Mouse (Mus musculus): ENCODE results near the gene Ecsit. TPM values are rescaled to one million over a fixed set of nuclear protein-coding genes. Genes with fewer than 3 reads are reported as not detected.

Gene Ecsit
- total RNA-seq (2021) = 10 to 100 TPM; 68.5 to 72.2 TPM
- long read RNA-seq, experiment 1, transcript Ecsit-204 (9 exons, 1,676 nt) = major isoform, 39 of 114 reads
- long read RNA-seq, experiment 1, transcript Ecsit-201 (9 exons, 1,673 nt) = minor isoform, 33 of 114 reads
- long read RNA-seq, experiment 1, partial matches to known transcripts = 15 of 114 reads
- long read RNA-seq, experiment 1, other reads (novel, unspliced or antisense) = 25 of 114 reads
- long read RNA-seq, experiment 2, transcript Ecsit-204 (9 exons, 1,676 nt) = major isoform, 30 of 103 reads
- long read RNA-seq, experiment 2, transcript Ecsit-201 (9 exons, 1,673 nt) = minor isoform, 28 of 103 reads
- long read RNA-seq, experiment 2, partial matches to known transcripts = 24 of 103 reads
- long read RNA-seq, experiment 2, other reads (novel, unspliced or antisense) = 18 of 103 reads

DNA sequence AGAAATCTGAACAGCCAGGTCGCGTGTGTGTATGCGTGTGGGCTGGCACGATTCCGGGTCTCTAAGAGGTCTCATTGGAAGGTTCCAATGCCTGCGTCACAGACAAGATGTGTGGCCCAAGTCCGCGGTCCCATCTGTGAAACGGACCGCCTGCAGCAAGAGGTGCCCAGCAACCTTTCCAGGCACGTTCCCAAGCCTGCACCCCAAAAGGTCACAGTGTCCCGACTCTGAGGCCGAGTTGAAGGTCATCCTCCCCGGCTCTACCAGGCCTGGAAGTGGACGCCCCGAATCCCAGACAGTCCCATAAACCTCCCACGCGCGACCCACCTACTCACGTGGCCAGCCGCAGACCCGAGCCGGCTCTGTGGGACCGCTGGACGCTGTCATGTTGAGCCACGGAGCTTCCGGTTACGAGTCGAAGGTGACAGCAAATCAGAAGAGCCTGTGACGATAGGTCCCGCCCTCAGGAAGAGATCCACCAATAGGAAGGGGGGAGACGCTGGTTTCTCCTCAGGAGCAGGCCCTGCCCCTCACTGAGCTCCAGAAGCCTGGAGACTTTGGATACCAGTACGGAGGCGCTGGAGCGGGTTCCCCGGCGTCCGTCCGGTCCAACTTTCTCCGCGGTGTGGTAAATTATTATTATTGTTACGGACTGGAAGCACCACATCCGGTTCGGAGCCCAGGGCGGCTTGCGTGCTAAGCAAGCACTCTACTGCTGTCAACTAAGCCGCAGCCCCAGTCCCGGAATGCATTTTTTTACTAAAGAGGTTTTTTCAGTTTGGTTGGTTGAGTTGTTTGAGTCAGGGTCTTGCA is at the start of gene Ecsit:
Ecsit (minus strand) TSS at position 417 of the 813 bp plus-strand sequence.
- DNase-seq = peak; percentile 89
- intact Hi-C loops (cut with DNase I; ENCODE audit: low total_unique reads) = no loop called here

DNA sequence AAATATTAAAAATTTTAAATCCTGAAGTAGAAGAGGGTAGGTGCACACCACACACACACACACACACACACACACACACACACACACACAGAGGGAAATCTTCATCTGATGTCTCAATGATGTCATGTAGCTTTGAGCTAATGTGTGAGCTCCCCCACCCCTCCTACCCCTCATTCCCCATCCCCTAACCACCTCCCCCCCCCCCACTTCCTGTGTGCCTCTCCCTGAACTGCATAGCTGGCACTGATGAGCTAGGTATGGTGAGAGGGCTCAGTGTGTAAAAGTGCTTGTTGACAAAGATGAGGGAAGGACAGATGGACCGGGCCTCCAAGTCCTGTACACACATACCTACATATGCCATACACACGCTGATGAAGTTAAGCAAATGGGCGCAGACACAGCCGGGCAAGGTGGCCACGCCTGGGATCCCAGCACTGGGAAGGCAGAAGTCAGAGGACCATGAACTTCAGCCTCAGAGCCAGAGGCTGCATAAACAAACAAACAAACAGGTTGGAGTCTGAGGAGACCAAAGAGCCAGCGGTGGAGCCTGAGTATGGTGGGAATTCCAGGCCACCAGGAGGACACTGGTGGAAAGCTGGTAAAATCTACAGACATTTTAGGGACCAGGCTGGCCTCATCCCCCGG is 49.1 kb upstream of the Ecsit start:
- intact Hi-C loops (cut with DNase I; ENCODE audit: low total_unique reads) = no loop called here
- DNase-seq = no peak

DNA sequence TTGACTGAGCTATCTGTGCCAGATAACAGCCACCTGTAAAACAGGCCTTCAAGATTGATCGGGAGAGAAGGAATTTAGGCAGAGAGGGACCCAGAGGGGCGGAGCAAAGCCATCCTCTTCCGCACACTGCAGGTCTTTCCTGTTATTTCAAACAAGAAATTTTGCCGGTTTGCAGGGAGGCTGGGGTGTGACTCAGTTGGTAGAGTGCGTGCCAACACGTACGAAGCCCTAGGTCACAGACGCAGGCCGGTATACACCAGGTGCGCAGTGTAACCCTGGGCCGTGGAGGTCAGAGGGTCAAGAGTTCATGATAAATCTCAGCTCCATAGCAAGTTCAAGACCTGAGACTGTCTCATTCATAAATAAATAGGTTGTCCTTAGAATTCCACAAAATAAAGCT is 47.0 kb upstream of the Ecsit start:
- DNase-seq = no peak
- intact Hi-C loops (cut with DNase I; ENCODE audit: low total_unique reads) = no loop called here

DNA sequence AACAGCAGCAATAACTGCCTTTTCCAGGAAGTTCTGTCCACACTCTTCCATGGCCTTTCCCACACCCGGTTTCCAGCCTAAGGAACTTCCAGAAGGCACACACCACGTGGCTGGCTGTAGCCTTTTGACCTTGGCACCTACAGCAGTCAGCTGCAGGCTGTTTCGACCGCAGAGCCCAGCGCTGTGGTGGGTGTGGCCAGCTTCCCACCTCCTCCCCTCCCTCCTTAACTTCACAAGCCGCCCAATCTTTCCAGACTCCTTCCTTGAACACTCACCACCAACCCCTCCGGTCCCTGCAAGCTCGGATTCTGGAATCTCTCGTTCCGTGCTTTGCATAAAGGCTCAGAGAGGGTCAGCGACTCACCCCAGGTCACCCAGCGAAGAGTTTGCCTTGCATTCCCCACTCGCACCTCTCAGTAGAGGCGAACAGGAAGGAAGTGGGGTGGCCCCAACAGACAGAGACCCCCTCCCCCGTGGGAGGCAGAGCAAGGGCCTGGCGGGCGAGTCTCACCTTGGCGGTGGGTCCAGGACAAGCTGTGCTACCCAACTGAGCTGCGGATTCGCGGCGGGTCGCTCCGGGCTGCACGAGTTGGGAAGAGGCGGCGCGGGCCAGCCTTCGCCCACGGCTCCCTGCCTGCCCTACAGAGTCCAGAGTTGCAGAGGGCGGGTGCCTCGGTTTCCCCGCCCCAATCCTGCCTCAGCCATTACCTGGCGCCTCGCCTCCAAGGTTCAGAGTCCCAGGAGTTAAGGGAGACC is 46.2 kb upstream of the Ecsit start:
- DNase-seq = peak; percentile 34
- intact Hi-C loops (cut with DNase I; ENCODE audit: low total_unique reads) = no loop called here

DNA sequence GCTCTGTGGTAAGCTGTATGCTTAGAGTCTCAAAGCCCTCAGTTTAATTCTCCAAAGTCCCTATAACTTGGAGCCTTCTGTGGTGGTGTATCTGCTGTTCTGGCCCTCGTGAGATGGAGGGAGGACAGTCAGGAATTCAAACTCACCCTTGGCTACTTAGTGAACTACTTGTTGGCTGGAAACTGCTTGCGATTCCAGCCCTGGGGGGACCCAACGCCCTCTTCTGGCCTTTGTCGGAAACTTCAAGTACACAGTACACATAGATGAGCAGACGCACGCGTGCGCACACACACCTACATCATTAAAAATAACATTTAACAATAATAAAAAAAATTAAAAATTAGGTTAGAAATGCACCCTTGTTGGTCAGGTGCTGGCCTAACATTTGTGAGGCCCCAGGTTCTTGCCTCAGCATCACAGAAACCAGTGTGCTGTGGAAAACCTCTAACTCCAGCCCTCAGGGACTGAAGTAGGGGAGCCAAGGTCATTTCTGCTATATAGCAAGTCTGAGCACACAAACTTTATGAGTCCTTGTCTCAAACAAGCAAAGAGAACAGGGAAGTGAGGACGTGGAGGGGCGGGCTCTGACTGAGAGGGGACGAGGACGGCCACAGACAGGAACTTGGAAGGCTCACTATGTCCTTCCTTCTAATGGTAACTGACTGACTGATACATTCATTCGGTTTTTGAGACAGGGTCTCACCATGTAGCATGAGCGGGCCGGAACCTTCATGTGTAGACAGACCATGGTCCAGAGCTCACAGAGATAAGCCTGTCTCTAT is 40.2 kb upstream of the Ecsit start:
- no peak for DNase-seq
- intact Hi-C loops (cut with DNase I; ENCODE audit: low total_unique reads) = no loop called here

DNA sequence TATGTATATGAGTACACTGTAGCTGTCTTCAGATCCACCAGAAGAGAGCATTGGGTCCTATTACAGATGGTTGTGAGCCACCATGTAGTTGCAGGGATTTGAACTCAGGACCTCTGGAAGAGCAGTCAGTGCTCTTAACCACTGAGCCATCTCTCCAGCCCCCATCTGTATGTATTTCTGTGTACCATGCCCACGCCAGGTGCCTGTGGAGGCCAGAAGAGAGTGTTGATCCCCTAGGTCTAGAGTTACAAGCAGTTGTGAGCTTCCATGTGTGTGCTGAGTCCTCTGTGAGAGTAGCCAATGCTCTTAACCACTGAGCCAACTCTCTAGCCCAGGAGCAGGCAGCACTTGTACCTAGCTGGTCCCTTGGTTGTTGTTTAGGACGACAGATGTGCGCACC is 38.9 kb upstream of the Ecsit start:
- DNase-seq = no peak
- intact Hi-C loops (cut with DNase I; ENCODE audit: low total_unique reads) = no loop called here

DNA sequence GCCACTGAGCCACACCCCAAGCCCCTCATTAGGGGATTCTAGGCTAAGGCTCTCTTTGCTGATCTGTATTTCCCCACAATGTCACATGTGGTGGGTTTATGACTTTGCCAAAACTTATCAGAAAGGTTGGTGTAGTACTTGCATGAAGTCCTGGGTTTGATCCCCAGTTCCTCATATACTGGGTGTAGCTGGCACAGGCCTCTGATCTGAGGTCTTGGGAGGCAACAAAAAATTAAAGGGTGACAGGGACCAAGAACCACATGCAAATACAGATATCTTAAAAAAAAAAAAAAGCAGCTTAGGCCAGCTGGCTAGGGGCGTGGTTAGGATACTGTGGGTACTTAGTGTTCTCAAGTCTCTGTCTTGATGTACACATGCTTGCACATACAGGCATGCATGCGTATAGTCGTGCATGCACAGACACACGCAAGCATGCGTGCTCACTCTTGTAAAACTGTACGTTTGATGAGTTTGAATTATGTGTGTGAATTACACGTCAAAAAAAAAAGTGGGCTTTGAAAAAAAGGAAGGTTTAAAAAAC is 37.9 kb upstream of the Ecsit start:
- no peak for DNase-seq
- intact Hi-C loops (cut with DNase I; ENCODE audit: low total_unique reads) = no loop called here

DNA sequence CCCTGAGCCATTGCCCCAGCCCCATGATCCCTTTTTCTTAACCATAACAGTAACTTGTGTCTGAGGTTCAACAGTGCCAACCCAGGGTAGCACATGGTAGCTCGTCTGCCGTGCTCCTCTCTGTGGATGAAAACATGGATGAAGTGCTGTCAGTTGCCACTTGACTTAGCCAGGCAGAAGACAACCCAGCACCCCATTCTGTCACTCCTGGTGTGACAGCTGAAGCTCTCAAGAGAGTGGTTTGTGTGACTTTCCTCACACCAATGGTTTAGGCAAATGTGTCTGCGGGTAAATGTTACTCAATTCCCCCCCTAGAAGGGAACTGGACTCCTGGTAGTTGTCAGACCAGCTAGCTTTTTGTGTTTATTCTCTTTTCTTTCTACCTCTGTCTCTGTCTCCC is 36.8 kb upstream of the Ecsit start:
- intact Hi-C loops (cut with DNase I; ENCODE audit: low total_unique reads) = no loop called here

DNA sequence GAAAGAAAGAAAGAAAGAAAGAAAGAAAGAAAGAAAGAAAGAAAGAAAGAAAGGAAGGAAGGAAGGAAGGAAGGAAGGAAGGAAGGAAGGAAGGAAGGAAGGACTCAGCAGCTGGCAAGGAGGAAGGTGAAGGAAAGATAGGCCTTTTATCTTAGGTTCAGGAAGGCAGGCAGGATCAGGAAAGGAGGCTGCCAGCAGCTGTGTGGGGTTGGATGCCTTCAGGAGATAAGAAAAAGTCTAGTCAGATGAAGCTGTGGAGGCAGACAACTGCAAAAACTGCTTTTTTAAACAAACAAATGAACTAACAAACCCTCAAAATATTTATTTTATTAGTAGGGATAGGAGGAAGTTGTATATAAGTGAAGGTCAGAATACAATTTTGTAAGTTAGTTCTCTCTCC is 36.3 kb upstream of the Ecsit start:
- DNase-seq = no peak
- intact Hi-C loops (cut with DNase I; ENCODE audit: low total_unique reads) = no loop called here

More for the DNA sequence above, 36.8 kb upstream of the Ecsit start:
- DNase-seq = no peak

DNA sequence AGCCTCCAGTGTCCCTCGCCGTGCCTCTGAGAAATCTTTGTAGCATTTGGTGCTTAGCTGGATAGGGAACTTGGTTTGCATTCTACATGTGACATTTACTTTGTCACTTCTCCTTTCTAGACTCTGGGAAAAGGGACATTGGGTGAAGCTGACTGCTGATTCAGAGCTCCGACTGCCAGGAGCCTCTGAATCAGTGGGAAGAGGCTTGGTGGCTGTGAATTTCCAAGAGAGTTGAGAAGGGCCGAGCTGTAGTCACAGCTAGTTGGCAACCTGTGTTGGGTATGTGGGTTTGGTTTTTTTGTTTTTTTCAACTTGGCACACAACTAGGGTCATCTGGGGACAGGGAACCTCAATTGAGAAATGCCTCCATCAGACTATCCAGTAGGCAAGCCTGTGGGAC is 34.3 kb upstream of the Ecsit start:
- intact Hi-C loops (cut with DNase I; ENCODE audit: low total_unique reads) = no loop called here
- DNase-seq = no peak

DNA sequence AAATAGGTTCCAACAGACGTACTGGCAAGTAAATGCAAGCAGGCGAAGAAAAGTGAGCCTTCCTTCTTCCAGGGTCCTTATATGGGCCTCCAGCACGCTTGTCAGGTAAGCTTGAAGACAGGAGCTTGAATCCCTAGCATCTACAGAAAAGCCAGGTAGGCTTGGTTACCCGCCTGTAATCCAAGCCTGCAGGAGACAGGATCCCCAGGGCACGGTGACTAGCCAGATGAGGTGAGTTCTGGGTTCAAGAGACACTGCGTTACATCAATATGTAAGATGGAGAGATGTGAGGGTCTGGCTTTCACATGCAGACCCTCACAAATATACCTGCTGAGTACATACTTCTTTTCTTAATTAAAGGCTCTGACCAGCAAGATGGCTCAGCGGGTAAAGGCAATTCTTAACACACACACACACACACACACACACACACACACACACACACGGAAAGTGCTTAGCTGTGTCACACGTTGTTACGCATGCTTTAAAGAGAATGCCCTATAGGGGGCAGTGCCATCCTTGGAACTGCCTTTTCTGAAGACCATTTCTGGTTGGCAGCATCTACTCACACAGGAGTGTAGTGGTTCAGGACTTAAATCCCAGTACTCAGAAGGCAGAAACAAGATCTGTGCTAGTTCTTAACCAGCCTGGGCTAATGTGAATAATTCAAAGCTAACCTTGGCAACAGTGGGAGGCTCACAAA is 32.7 kb upstream of the Ecsit start:
- no peak for DNase-seq
- intact Hi-C loops (cut with DNase I; ENCODE audit: low total_unique reads) = no loop called here

DNA sequence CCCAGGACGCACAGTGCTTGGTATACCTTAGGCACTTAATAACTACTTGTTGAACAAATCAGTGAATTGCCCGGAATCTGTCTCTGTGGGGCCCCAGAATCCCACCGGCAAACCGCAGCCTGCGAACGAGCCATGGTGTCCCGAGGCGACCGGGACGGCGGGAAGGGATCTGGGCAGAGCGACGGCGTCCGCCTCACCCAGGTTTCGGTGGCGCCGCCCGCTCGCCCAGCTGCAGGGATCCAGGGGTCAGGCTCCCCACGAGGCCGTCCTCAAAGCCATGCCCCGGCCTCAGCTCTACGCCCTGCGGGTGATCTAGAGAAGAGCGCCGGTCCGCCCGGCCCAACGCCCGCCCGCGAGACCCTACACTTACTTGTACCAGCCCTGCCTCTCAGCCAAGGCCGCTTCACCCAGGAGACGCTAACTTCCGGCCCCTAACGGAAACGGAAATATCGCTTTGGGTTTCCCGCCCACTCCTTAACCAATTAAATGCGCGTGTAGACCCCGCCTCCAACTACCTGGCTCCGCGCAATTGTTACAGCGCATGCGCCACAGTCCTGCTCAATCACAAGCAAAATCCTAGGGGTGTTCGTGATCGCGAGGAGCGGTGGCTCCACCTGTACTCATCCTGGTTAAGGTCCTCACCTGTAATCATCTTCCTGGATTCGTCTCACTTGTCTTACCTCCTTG is 31.6 kb upstream of the Ecsit start, which contains the start of gene Elof1:
Elof1 (minus strand) TSS at position 433 of the 687 bp plus-strand sequence.
- intact Hi-C loops (cut with DNase I; ENCODE audit: low total_unique reads) = no loop called here
- DNase-seq = peak; percentile 91

DNA sequence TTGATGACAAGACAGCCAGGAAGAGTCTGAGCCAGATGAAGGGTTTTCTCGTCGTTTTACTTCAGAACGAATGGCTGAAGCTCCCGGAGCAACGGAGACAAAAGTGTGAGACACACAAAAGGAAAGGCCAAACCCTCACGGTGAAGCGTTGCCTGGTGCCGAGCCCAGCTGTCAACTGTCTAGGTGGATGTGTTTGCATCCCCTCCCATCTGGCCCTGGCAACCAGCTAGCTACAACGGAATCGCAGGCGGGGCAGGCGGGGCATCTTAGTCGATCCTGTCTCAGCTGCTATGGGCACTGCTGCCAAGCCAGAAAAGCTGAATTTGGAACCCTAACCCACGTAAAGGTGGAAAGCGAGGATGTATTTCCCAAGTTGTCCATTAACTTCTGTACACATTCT is 30.8 kb upstream of the Ecsit start:
- intact Hi-C loops (cut with DNase I; ENCODE audit: low total_unique reads) = no loop called here
- DNase-seq = no peak

DNA sequence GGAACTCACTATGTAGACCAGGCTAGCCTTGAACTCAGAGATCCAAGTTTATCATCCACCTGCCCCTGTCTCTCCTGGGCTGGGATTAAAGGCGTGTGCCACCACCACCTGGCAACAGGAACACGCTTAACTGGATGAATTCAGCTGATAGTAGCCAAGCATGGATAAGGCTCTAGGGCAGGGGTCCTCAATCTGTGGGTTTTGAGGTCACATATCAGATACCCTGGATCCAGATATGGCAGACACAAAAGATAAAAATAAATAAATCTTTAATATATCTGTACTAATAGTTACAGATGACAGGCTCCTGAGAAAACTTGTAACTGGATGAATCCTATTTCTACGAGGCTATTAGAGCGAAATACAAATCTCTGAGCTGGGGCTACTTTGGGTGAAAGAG is 30.4 kb upstream of the Ecsit start:
- intact Hi-C loops (cut with DNase I; ENCODE audit: low total_unique reads) = no loop called here

DNA sequence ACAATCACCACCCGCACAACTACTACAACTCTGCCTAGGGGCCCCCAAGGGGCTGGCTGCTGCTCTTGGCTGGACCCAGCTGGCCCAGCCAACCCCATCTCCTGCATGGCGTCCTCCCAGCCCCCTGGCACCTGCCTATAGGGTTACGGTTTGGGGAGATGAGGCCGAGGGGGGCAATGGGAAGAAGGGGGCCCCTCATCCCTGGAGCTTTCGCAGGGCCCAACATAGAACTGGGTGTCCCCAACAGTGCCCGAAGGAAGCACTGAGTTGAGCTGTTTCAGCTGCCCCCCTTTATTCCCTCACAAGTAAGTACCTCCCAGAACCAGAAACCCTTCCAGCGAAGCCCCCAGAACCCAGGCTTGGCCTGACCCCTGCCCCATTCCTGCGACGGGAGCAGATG is 23.0 kb upstream of the Ecsit start:
- intact Hi-C loops (cut with DNase I; ENCODE audit: low total_unique reads) = no loop called here
- no peak for DNase-seq

More for the DNA sequence above, 30.4 kb upstream of the Ecsit start:
- DNase-seq = no peak

DNA sequence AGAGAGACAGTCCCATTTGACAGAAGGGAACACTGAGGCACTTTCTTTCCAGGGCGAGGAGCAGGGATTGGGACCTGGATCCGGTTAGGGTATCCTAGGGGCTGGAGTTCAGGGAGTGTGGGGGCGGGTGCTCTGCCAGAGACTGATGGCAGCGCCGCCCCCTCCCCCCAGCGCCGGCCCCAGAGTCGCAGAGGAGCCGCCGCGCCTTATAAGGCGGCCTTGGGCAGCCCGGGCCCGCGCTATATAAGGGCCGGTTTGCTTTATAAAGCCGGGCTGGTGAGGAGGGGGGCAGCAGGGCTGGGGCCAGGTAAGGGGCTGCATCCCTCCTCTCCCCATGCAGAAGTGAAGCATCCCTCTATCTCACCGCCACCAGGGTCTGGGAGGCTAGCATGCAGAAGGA is 14.7 kb upstream of the Ecsit start:
- intact Hi-C loops (cut with DNase I; ENCODE audit: low total_unique reads) = no loop called here

DNA sequence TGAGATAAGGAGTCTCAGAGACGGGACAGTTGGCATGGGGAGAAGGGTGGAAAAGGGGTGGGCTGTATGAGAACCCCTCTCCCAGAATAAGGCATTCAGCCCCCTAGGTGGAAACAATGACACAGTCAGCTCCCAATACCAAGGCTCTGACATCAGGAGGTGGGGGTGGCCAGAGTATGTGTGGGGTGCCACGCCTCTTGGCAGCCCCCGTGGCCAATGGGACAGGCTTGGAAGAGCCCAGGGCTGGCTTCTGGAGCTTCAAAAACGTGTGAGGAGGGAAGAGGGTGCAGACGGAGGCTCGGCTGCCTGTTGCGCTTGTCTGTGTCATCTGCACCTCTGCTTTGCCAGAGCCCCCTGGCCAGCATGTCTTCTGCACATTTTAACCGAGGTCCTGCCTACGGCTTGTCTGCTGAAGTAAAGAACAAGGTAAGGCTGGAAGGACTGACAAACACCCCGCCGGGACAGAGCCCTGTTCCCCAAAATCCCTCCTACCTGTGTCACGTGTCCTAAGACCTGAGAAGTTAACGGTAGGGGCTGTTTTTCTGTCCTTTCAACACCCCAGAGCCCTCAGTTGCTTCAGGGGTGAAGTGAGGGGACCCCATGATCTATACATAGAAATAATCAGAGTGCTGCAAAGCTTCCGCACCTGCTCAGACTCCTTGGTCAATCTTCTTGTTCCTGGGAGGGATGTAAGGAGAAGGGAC is 13.9 kb upstream of the Ecsit start, which contains the start of gene Cnn1:
Cnn1 (plus strand) TSS at position 224 of the 704 bp plus-strand sequence.
- intact Hi-C loops (cut with DNase I; ENCODE audit: low total_unique reads) = no loop called here
- peak; percentile 27 for DNase-seq

More for the DNA sequence above, 14.7 kb upstream of the Ecsit start:
- no peak for DNase-seq

Data from gastrocnemius, postnatal 14 days (tissue).